Mouse (Mus musculus) ES-Bruce4 (cell line): ENCODE measurements around the gene Gm49393. TPM values are rescaled to one million over a fixed set of nuclear protein-coding genes. Genes with fewer than 3 reads are reported as not detected.
"Not testable (repeated sequence)": the region's sequence is repeated elsewhere in the genome, so short reads cannot be mapped to it uniquely, and the experiment has no call there.

ENCODE experiments used
- H3K27ac ChIP-seq: 2 replicates; pipeline ENCODE4 v1.5.1; 2012; ENCODE audit warnings: low read length, inconsistent platforms; ENCODE audit not compliant: insufficient read depth
- H3K27me3 ChIP-seq: 2 replicates; pipeline ENCODE4 v1.6.1; 2012; ENCODE audit warnings: mild to moderate bottlenecking, low read length, inconsistent platforms; ENCODE audit not compliant: control insufficient read depth, poor library complexity, insufficient read depth, severe bottlenecking
- H3K36me3 ChIP-seq: 2 replicates; pipeline ENCODE4 v1.6.1; 2012; ENCODE audit warnings: inconsistent platforms, mild to moderate bottlenecking, low read length, moderate library complexity; ENCODE audit not compliant: control insufficient read depth, poor library complexity, insufficient read depth, severe bottlenecking
- H3K4me1 ChIP-seq: one replicate; pipeline ENCODE4 v1.8.1; 2011; ENCODE audit warnings: low read length; ENCODE audit not compliant: control insufficient read depth, insufficient read depth
- H3K4me3 ChIP-seq: 2 replicates; pipeline ENCODE4 v1.5.1; 2011; ENCODE audit warnings: low read depth, mild to moderate bottlenecking, low read length
- H3K9ac ChIP-seq: 2 replicates; pipeline ENCODE4 v1.6.1; 2012; ENCODE audit warnings: low read depth, mild to moderate bottlenecking, inconsistent platforms; ENCODE audit not compliant: poor library complexity, severe bottlenecking
- H3K9me3 ChIP-seq: replicated peaks from 2 replicates; pipeline ENCODE4 v1.6.1; 2012; ENCODE audit warnings: mild to moderate bottlenecking, low read length, inconsistent platforms; ENCODE audit not compliant: control insufficient read depth, poor library complexity, insufficient read depth, severe bottlenecking
- CTCF ChIP-seq: IDR thresholded peaks from one replicate; pipeline ENCODE4 v1.8.1; 2011; ENCODE audit warnings: low read depth, low read length
- EP300 ChIP-seq: IDR thresholded peaks from 2 replicates; pipeline ENCODE4 v1.6.1; 2011; ENCODE audit warnings: low read depth, low read length; ENCODE audit not compliant: insufficient read depth
- POLR2A ChIP-seq: IDR thresholded peaks from one replicate; pipeline ENCODE4 v1.8.1; 2011; ENCODE audit warnings: low read length; ENCODE audit not compliant: insufficient read depth
- polyA plus RNA-seq: library from polyadenylated mRNA; stranded (reverse); fragments of >200 nt; gene quantifications from 2 replicates; pipeline ENCODE4 v1.2.4, GENCODE M21; 2011; ENCODE audit warnings: low read depth; ENCODE audit not compliant: missing spikeins, insufficient read depth, insufficient read length

Gm49393 gene
- polyA plus RNA-seq, result not detected in 2 replicates

GRCm38 (mm10) chr13:60935490-60935889 is at the start of gene Gm49393:
Gene Gm49393, minus strand, starts transcription at chr13:60935590.
- not testable (repeated sequence) for H3K9ac ChIP-seq, H3K9me3 ChIP-seq, H3K27ac ChIP-seq, H3K27me3 ChIP-seq, H3K36me3 ChIP-seq, H3K4me3 ChIP-seq, H3K4me1 ChIP-seq

GRCm38 (mm10) chr13:60972319-60972718 is 36.9 kb upstream of the Gm49393 start:
- H3K4me3 ChIP-seq, H3K27me3 ChIP-seq, H3K27ac ChIP-seq, H3K9ac ChIP-seq, H3K4me1 ChIP-seq, H3K36me3 ChIP-seq, H3K9me3 ChIP-seq: not testable (repeated sequence)

GRCm38 (mm10) chr13:60963985-60964384 is 28.6 kb upstream of the Gm49393 start:
- H3K36me3 ChIP-seq, H3K27me3 ChIP-seq, H3K4me3 ChIP-seq, H3K9me3 ChIP-seq, H3K27ac ChIP-seq, H3K9ac ChIP-seq, H3K4me1 ChIP-seq: not testable (repeated sequence)

DNA sequence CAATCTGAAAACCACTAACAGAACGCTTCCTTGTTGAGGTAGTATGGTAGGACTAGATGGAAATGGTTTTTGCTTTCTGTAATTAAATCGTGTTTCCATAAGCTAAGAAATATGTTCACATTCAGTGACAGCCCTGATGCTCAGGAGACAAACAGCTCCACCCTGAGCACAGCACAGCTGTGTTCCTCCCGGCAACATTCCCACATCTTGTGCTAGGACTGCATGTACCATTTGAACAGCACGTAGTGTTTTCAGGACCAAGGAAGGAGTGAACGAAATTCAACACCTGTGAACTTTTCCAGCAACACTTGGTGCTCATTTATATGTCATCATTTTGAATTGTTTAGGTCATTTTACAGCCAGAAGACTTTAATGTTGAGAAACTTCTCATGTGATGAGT is 26.3 kb upstream of the Gm49393 start:
- Histone ChIP-seq H3K4me1 (no peaks in the 10 kb centered on the region), H3K27me3 (no peaks in the 10 kb centered on the region), H3K9ac (no peak overlapping the region), H3K27ac (no peak overlapping the region), H3K36me3 (no peaks in the 10 kb centered on the region), H3K9me3 (no peaks in the 10 kb centered on the region), H3K4me3 (no peak overlapping the region)
- TF ChIP-seq EP300 (no peak), POLR2A (no peak), CTCF (no peak)

- H3K4me1 ChIP-seq, H3K9me3 ChIP-seq, H3K27ac ChIP-seq, H3K9ac ChIP-seq, H3K27me3 ChIP-seq, H3K4me3 ChIP-seq, H3K36me3 ChIP-seq: not testable (repeated sequence)
Measured at GRCm38 (mm10) chr13:60941884-60942283, 6.5 kb upstream of the Gm49393 start, which contains the start of gene Tpbpa. Gene Tpbpa, minus strand, starts transcription at chr13:60941984.

GRCm38 (mm10) chr13:60936500-60936901 is 1.1 kb upstream of the Gm49393 start, which contains the start of the genes Gm49391 and Ctla2a:
Gene Gm49391, minus strand, starts transcription at chr13:60936571.
Gene Ctla2a, minus strand, starts transcription at chr13:60936625.
- Histone ChIP-seq H3K4me1 (no peaks in the 10 kb centered on the region), H3K27ac (no peak within 1 kb of the TSS), H3K9ac (no peak within 1 kb of the TSS), H3K27me3 (no peaks in the 10 kb centered on the region), H3K36me3 (no peaks in the 10 kb centered on the region), H3K9me3 (no peaks in the 10 kb centered on the region), H3K4me3 (no peak within 1 kb of the TSS)
- TF ChIP-seq POLR2A, result no peak
- TF ChIP-seq CTCF, result no peak
- no peak for TF ChIP-seq EP300

GRCm38 (mm10) chr13:60904780-60905179 is 30.6 kb downstream of the Gm49393 start, which contains the start of gene Tpbpb:
Gene Tpbpb, minus strand, starts transcription at chr13:60904880.
- H3K27me3 ChIP-seq, H3K9ac ChIP-seq, H3K4me1 ChIP-seq, H3K9me3 ChIP-seq, H3K36me3 ChIP-seq, H3K4me3 ChIP-seq, H3K27ac ChIP-seq: not testable (repeated sequence)
